Mouse (Mus musculus): ENCODE data around the gene Fktn.

DNA sequence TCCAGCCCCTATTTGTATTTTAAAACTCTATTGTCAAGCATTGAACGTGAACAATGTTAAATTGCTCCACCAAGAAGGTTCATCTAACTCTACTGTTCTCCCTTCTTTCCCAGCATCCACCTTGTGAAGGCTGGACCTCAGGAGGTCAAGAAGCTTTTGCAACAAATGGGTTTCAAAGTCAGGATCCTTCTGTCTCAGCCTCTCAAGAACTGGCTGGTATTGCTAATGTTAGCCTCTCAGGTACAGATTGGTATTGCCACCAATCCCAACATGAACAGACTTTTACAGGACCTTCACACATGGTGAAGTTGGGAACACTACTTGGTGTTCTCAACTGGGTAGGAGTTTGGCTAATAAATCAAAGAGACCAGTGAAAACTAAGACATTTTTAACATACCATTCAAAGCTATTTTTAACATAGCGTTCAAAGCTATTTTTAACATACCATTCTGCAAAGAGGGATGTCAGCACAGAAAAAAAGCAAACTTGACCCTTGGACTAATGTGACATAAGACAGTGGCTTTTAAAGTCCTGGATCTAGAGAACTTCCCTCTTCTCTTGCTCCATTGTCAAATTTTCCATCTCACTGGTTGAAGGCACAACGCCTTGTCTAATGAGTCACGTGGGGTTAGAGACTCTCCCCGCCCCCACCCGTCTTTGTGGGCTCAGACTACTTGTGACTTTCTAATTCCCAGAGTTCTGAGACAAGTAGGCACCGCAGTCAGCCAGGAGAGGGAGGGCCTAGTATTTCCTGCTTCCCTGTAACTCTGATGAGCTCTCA lies 85.3 kb downstream of the Fktn start:
- no peak for TF ChIP-seq CTCF (IDR thresholded peaks at IDR 0.05)
- no peak for TF ChIP-seq POLR2A (IDR thresholded peaks at IDR 0.05; ENCODE audit: insufficient read depth, low read depth, low read length)
- TF ChIP-seq EP300 (IDR thresholded peaks at IDR 0.05; ENCODE audit: insufficient read depth, low read depth, low read length): no peak
